Mouse (Mus musculus): ENCODE results near the gene Wfdc6b.
"Not testable (repeated sequence)": the region's sequence is repeated elsewhere in the genome, so short reads cannot be mapped to it uniquely, and the experiment has no call there.

Wfdc6b gene

GRCm38 (mm10) chr2:164613471-164613870 is at the start of gene Wfdc6b, which contains the start of gene Wfdc8:
Gene Wfdc6b, plus strand, starts transcription at chr2:164613522.
Gene Wfdc8, minus strand, starts transcription at chr2:164613626.
- DNase-seq (ENCODE audit: low spot score in 2 of 2), result peak in 1 of 2 experiments; percentile 25

DNA sequence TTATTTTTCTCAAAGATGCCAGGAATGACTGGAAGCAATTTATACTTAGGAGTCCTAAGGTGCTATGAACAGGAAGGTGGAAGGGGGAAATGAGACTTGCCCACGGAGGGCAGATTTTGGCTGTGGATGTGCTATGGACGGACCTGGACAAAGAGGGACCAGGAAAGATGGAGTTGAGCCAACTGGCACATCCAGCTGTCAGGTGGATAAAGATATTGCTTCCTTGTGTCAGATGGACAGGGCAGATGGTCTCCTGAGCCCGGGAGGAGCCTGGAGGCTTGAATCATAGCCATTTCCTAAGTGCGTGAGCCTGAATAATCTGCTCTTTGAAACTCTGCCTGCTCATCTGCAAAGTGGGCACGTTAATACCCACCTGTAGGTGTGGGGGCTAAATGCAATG is 49.0 kb upstream of the Wfdc6b start:
- DNase-seq (ENCODE audit: low spot score in 2 of 2), result no peak

DNA sequence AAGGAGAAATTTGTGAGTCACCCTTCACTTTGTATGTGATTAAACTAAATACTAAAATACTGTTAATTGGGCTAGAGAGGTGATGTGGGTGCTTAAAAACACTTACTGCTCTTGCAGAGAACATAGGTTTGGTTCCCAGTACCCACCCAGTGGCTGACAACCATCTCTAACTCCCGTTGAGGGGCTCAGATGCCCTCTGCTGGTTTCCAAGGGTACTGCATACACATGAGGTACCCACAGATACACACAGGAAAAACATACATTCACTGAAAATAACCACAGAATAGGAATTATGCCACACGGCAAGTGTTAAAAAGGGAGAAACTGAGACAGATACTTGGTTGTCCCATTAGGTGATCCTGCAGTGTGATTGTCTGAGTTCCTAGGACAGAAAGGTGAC is 46.3 kb upstream of the Wfdc6b start:
- no peak for DNase-seq (ENCODE audit: low spot score in 2 of 2)

- no peak for DNase-seq (ENCODE audit: low spot score in 2 of 2)
Measured at GRCm38 (mm10) chr2:164567460-164567859, 45.9 kb upstream of the Wfdc6b start.

GRCm38 (mm10) chr2:164573359-164573758 is 40.0 kb upstream of the Wfdc6b start, which contains the start of gene Spint3:
Gene Spint3, minus strand, starts transcription at chr2:164573459.
- DNase-seq (ENCODE audit: low spot score in 2 of 2), result not testable (repeated sequence)

GRCm38 (mm10) chr2:164585025-164585725 is 28.1 kb upstream of the Wfdc6b start, which contains the start of gene Wfdc6a:
Gene Wfdc6a, minus strand, starts transcription at chr2:164585447.
- not testable (repeated sequence) for DNase-seq (ENCODE audit: low spot score in 2 of 2)

DNA sequence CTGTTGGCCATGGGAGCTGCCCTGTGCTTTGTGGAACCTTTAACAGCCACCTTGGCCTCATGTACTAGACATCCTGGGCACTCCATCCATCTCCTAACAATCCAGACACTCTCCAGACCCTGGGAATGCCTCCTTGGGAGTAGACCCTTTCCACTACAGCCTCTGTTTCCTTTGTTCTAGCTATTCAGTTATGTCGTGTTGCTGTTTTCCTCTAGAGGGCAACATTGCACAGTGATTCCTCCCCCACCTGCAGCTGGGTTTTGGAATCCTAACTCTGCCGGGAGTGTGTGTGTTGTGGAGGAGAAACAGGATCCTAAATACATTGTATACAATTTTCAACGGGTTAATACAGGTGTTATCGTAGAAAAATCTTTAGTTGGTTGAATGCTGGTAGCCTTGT is 21.3 kb upstream of the Wfdc6b start:
- peak in 1 of 2 experiments; percentile 8 for DNase-seq (ENCODE audit: low spot score in 2 of 2)

DNA sequence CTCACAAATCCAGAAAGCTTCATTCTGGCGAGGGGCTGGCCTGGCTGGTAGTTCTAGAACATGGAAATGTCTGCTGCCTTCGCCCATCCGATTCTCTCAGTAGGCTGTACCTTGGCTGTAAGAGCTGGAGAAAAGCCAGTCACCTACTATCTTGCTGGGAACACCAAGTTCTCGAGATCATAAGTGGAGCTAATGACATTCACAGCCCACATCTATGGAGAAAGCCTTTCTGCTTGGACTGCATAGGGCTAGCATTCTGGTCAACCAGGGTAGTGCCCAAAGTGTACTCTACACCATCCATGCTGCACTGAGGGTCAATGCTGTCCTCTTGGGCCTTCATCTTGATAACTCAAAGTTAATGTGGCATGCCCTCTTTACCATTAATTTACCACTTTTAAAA is 19.8 kb upstream of the Wfdc6b start, which contains the start of gene Eppin:
TSS of gene Eppin (minus strand) at position 101 of the 400 bp plus-strand sequence.
- no peak for DNase-seq (ENCODE audit: low spot score in 2 of 2)

DNA sequence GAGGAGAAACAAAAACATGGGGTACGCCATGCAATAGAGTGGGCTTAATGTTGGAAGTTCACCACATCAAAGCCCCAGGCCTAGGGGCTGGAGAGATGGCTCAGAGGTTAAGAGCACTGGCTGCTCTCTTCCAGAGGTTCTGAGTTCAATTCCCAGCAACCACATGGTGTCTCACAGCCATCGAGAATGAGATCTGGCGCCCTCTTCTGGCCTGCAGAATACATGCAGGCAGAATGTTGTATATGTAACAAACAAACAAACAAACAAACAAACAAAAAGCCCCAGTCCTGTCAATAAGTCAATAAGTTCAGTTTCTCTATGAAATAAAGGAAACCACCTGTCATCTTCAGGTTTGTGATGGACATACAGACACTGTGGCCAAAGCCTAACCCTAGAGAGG is 13.1 kb upstream of the Wfdc6b start:
- no peak for DNase-seq (ENCODE audit: low spot score in 2 of 2)

DNA sequence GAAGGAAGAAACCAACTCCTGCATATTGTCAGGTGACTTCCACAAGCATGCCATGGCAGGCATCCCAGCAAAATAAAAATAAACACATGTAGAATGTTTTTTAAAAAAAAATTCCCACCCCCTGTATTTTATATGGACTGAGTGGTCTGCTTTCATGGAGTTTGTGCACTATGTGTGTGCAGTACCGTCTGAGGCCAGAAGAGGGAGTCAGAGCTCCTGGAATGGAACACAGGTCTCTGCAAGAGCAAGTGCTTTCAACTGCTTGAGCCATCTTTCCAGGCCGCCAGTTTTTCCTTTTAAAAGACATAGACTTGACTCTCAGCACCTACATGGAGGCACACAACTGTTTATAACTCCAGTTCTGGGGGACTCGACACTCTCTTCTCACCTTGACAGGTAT is 9.8 kb upstream of the Wfdc6b start:
- DNase-seq (ENCODE audit: low spot score in 2 of 2), result no peak

DNA sequence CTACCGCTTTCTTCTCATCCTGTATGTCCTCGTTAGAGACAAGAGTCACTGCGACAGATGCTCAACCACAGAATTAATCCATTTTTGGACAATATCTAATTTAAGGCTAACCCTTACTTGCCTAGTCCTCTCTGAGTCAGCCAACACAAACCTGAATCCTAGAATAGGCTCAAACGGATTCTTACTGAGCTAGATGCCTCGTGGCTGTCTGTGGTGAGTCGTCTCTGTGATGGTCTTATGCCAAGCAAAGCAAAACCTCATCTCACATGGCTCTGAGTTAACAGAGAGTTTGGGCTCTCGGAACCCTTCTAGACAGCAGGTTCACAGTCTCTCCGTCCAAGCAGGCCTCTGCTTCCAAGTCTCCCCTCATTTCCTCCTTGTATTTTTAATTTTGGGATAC is 8.9 kb upstream of the Wfdc6b start:
- no peak for DNase-seq (ENCODE audit: low spot score in 2 of 2)

GRCm38 (mm10) chr2:164608781-164609180 is 4.5 kb upstream of the Wfdc6b start:
- no peak for DNase-seq (ENCODE audit: low spot score in 2 of 2)

- DNase-seq (ENCODE audit: low spot score in 2 of 2), result no peak
Measured at GRCm38 (mm10) chr2:164615386-164615785, 2.1 kb downstream of the Wfdc6b start.

- DNase-seq (ENCODE audit: low spot score in 2 of 2), result no peak
Measured at GRCm38 (mm10) chr2:164619050-164619449, 5.7 kb downstream of the Wfdc6b start.

GRCm38 (mm10) chr2:164621775-164622174 is 8.5 kb downstream of the Wfdc6b start:
- no peak for DNase-seq (ENCODE audit: low spot score in 2 of 2)

- DNase-seq (ENCODE audit: low spot score in 2 of 2), result no peak
Measured at GRCm38 (mm10) chr2:164635266-164635665, 21.9 kb downstream of the Wfdc6b start.

- DNase-seq (ENCODE audit: low spot score in 2 of 2), result no peak
Measured at GRCm38 (mm10) chr2:164638696-164639095, 25.4 kb downstream of the Wfdc6b start, which contains the start of gene Wfdc16. Gene Wfdc16, minus strand, starts transcription at chr2:164638796.

DNA sequence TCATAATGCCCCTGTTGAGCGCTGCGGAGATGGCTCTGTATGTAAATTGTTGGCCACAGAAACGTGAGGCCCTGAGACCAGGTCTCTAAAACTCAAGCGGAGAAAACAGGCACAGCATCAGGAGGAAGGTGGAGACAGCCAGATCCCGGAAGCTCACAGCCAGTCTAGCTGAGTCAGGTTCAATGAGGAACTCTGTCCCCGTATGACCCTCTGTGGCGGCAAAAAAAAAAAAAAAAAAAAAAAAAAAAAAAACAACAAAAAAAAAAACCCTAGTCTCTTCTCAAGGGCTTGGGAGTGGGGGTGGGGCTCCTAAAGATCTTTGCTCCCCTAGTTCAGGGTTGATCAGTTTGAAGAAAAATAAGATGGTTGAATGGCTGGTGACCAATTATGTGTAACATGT is 27.8 kb downstream of the Wfdc6b start:
- no peak for DNase-seq (ENCODE audit: low spot score in 2 of 2)

- DNase-seq (ENCODE audit: low spot score in 2 of 2), result no peak
Measured at GRCm38 (mm10) chr2:164641881-164642673, 28.8 kb downstream of the Wfdc6b start.

DNA sequence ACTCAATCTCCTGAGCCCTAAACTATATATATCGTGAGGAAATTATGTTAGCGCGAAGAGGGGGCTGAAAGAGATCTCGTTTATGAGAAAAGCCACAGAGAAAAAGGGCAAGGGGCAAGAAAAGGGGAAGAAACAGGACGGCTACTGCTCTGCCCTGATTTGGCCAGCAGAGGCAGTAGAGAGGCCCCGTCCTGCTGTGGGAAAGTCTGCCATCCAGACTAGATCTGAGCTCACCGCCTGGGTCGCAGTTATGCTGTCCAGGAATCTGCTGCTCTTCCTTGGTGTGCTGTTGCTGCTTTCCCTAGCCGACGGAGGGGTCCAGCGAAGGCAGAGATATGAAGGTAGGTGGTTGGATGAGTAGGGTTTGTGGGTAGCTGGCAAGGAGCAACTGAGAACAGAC is 42.5 kb downstream of the Wfdc6b start, which contains the start of gene Wfdc10:
TSS of gene Wfdc10 (plus strand) at position 189 of the 400 bp plus-strand sequence.
- peak; percentile 32 to 60 for DNase-seq (ENCODE audit: low spot score in 2 of 2)

- no peak for DNase-seq (ENCODE audit: low spot score in 2 of 2)
Measured at GRCm38 (mm10) chr2:164656483-164656882, 43.2 kb downstream of the Wfdc6b start, which contains the start of gene Wfdc9. Gene Wfdc9, minus strand, starts transcription at chr2:164656583.

- DNase-seq (ENCODE audit: low spot score in 2 of 2), result no peak
Measured at GRCm38 (mm10) chr2:164664851-164665250, 51.5 kb downstream of the Wfdc6b start.

All from cerebellum, postnatal 4 days (tissue).